Comparison of ENCODE assay signal across 24 mouse cellular contexts in genomic region chr2:73063911-73064619, GRCm38 (mm10).
DNase-seq lines count a peak whose midpoint lies in the region; ATAC-seq and TF ChIP-seq lines count a peak whose summit lies in the region.
"Had no signal": no experiment of that assay in that cellular context is flagged by ENCODE, and none has a peak within 500 bp of the region (broad histone marks: within the 10 kb centered on the region; RNA-seq: fewer than 3 reads in every experiment).

No protein-coding gene starts in this region.

- no peak for ATAC-seq in liver, postnatal 0 days
- no peak for ATAC-seq in liver, embryonic 12.5 days
- ATAC-seq: forebrain, embryonic 16.5 days; midbrain, embryonic 15.5 days had no signal

- no peak overlapping the region for H3K4me3 ChIP-seq in liver, postnatal 0 days (ENCODE audit: low read depth, low read length)
- no peak overlapping the region for H3K4me3 ChIP-seq in liver, embryonic 12.5 days
- H3K4me3 ChIP-seq: embryonic facial prominence, embryonic 12.5 days; gastrocnemius, adult 2 months; hindbrain, embryonic 13.5 days; limb, embryonic 12.5 days; midbrain, embryonic 15.5 days; neural tube, embryonic 12.5 days had no signal

- TF ChIP-seq EP300 in liver, postnatal 0 days (IDR thresholded peaks at IDR 0.05; ENCODE audit: low read depth), result no peak

- no peaks in the 10 kb centered on the region for H3K9me3 ChIP-seq in liver, postnatal 0 days (ENCODE audit: low read length)
- no peaks in the 10 kb centered on the region for H3K9me3 ChIP-seq in liver, embryonic 12.5 days (replicated peaks)
- H3K9me3 ChIP-seq: embryonic facial prominence, embryonic 12.5 days; hindbrain, embryonic 13.5 days; limb, embryonic 12.5 days; midbrain, embryonic 15.5 days; neural tube, embryonic 12.5 days had no signal

- peak; percentile 82 for DNase-seq in heart, adult 11 months
- DNase-seq in heart, postnatal 36 days, result no peak
- DNase-seq in liver, postnatal 0 days, result no peak
- peak; percentile 70 for DNase-seq in R1 (ENCODE audit: low read depth, low spot score)
- DNase-seq in monocyte, adult 2 months (ENCODE audit: low read depth in 1 of 2, low spot score in 2 of 2), result peak; percentile 32 to 48
- no peak for DNase-seq in kidney, postnatal 4 days
- no peak for DNase-seq in adrenal gland, postnatal 10 days
- DNase-seq: cerebellum, adult 11-12 months; cerebellum, postnatal 36 days; gastrocnemius, adult 2 months; heart, adult 18-20 months; heart, postnatal 10 days; kidney, adult 18-20 months; kidney, postnatal 14 days; right cerebral cortex, postnatal 25 days; thymus, adult 18-20 months had no signal

- intact Hi-C loops in heart, postnatal 36 days (cut with DNase I), result loop anchor here (5.0 to 10.0 kb wide), 2 partner anchors 211 to 337 kb away; partner anchors contain the start of gene Sp9

- no peak overlapping the region for H3K4me2 ChIP-seq in liver, postnatal 0 days (ENCODE audit: low read depth, low read length)
- no peak overlapping the region for H3K4me2 ChIP-seq in liver, embryonic 12.5 days
- H3K4me2 ChIP-seq: embryonic facial prominence, embryonic 12.5 days; hindbrain, embryonic 13.5 days; limb, embryonic 12.5 days; midbrain, embryonic 15.5 days; neural tube, embryonic 12.5 days had no signal

- H3K36me3 ChIP-seq in liver, postnatal 0 days (replicated peaks; ENCODE audit: insufficient read depth, low read length), result no peaks in the 10 kb centered on the region
- no peaks in the 10 kb centered on the region for H3K36me3 ChIP-seq in liver, embryonic 12.5 days
- H3K36me3 ChIP-seq: embryonic facial prominence, embryonic 12.5 days; hindbrain, embryonic 13.5 days; limb, embryonic 12.5 days; midbrain, embryonic 15.5 days; neural tube, embryonic 12.5 days had no signal

- H3K9ac ChIP-seq in liver, postnatal 0 days (replicated peaks), result no peak overlapping the region
- no peak overlapping the region for H3K9ac ChIP-seq in liver, embryonic 12.5 days
- H3K9ac ChIP-seq: embryonic facial prominence, embryonic 12.5 days; hindbrain, embryonic 13.5 days; limb, embryonic 12.5 days; midbrain, embryonic 15.5 days; neural tube, embryonic 12.5 days had no signal

- peaks cover 12% of the 10 kb centered on the region for H3K4me1 ChIP-seq in liver, postnatal 0 days (ENCODE audit: insufficient read depth)
- peaks cover 27% of the 10 kb centered on the region for H3K4me1 ChIP-seq in liver, embryonic 12.5 days
- H3K4me1 ChIP-seq: midbrain, embryonic 15.5 days; neural tube, embryonic 12.5 days had no signal

- 59% methylated on average over 14 of the region's 14 CpGs for whole genome bisulfite sequencing in liver, postnatal 0 days (ENCODE audit: insufficient replicate concordance)
- WGBS in liver, embryonic 12.5 days (ENCODE audit: insufficient replicate concordance), result 56% methylated on average over 14 of the region's 14 CpGs

- no peak overlapping the region for H3K27ac ChIP-seq in liver, postnatal 0 days (ENCODE audit: low read depth)
- no peak overlapping the region for H3K27ac ChIP-seq in liver, embryonic 12.5 days
- H3K27ac ChIP-seq: embryonic facial prominence, embryonic 12.5 days; gastrocnemius, adult 2 months; hindbrain, embryonic 13.5 days; limb, embryonic 12.5 days; macrophage; midbrain, embryonic 15.5 days; neural tube, embryonic 12.5 days had no signal

- TF ChIP-seq CTCF in liver, postnatal 0 days (IDR thresholded peaks at IDR 0.05; ENCODE audit: low read depth), result peak; percentile 43; the same call in 1 of the 2 replicates

- H3K27me3 ChIP-seq in liver, postnatal 0 days (ENCODE audit: insufficient read depth, low read length), result no peaks in the 10 kb centered on the region
- peaks cover 27% of the 10 kb centered on the region for H3K27me3 ChIP-seq in liver, embryonic 12.5 days (replicated peaks)
- H3K27me3 ChIP-seq: embryonic facial prominence, embryonic 12.5 days; hindbrain, embryonic 13.5 days; limb, embryonic 12.5 days; midbrain, embryonic 15.5 days; neural tube, embryonic 12.5 days had no signal

Comparison
In these comparisons a context has a peak if more than half of its experiments do, and no peak if none do; other contexts are left out.
1. DNase-seq: peak in heart, adult 11 months (single experiment), R1 (single experiment) and monocyte, adult 2 months (2 of 2); none in heart, postnatal 36 days (0 of 2), liver, postnatal 0 days (single experiment), kidney, postnatal 4 days (0 of 2) and adrenal gland, postnatal 10 days (single experiment).